Mouse (Mus musculus): ENCODE data around the gene Hexim2. TPM values are rescaled to one million over a fixed set of nuclear protein-coding genes. Genes with fewer than 3 reads are reported as not detected.

Hexim2 gene
- polyA plus RNA-seq, 3 experiments from 2014 or later, result 0.44 to 2.1 (median 2.0) TPM

- ATAC-seq, result no peak
Measured at GRCm38 (mm10) chr11:103174411-103174832, 42.2 kb downstream of the Hexim2 start.

- peak; percentile 92 for ATAC-seq
Measured at GRCm38 (mm10) chr11:103174891-103175391, 42.7 kb downstream of the Hexim2 start.

- ATAC-seq, result no peak
Measured at GRCm38 (mm10) chr11:103175688-103176442, 43.6 kb downstream of the Hexim2 start.

GRCm38 (mm10) chr11:103176510-103176909, 44.3 kb downstream of the Hexim2 start:
- ATAC-seq, result no peak

GRCm38 (mm10) chr11:103177216-103177615, 45.0 kb downstream of the Hexim2 start:
- no peak for ATAC-seq

- ATAC-seq, result no peak
Measured at GRCm38 (mm10) chr11:103177815-103178485, 45.7 kb downstream of the Hexim2 start.

GRCm38 (mm10) chr11:103178748-103179147, 46.5 kb downstream of the Hexim2 start:
- no peak for ATAC-seq

- ATAC-seq, result no peak
Measured at GRCm38 (mm10) chr11:103180426-103180825, 48.2 kb downstream of the Hexim2 start.

- no peak for ATAC-seq
Measured at GRCm38 (mm10) chr11:103181349-103181748, 49.1 kb downstream of the Hexim2 start.

GRCm38 (mm10) chr11:103181911-103182310, 49.7 kb downstream of the Hexim2 start:
- ATAC-seq, result no peak

- ATAC-seq, result no peak
Measured at GRCm38 (mm10) chr11:103184891-103185290, 52.7 kb downstream of the Hexim2 start.

Other genes with a start within 250 kb of the Hexim2 start
- not detected for gene Fam187a, start 247.3 kb upstream of the Hexim2 start, polyA plus RNA-seq (2017; shearing (Covaris generic))
- gene Gfap, start 231.5 kb upstream of the Hexim2 start, polyA plus RNA-seq (2017; shearing (Covaris generic)), result not detected
- 1 to 10 TPM in 1 of 3 experiments, under 1 TPM in 2; 0.56 to 8.2 (median 0.61) TPM for gene Kif18b, start 207.3 kb upstream of the Hexim2 start, polyA plus RNA-seq (2017; shearing (Covaris generic))
- not detected for gene C1ql1, start 185.7 kb upstream of the Hexim2 start, polyA plus RNA-seq (2017; shearing (Covaris generic))
- gene Nmt1, start 104.2 kb upstream of the Hexim2 start, polyA plus RNA-seq (2017; shearing (Covaris generic)), result 100 to 1,000 TPM in 2 of 3 experiments, 10 to 100 TPM in 1; 63.6 to 113 (median 106) TPM
- 10 to 100 TPM; 19.9 to 27.5 (median 25.4) TPM for gene Dcakd, start 104.1 kb upstream of the Hexim2 start, polyA plus RNA-seq (2017; shearing (Covaris generic))
- gene Plcd3, start 30.8 kb upstream of the Hexim2 start, polyA plus RNA-seq (2017; shearing (Covaris generic)), result not detected
- 10 to 100 TPM; 21.5 to 28.5 (median 25.4) TPM for gene Acbd4, start 30.7 kb upstream of the Hexim2 start, polyA plus RNA-seq (2017; shearing (Covaris generic))
- gene Hexim1, start 16.2 kb upstream of the Hexim2 start, polyA plus RNA-seq (2017; shearing (Covaris generic)), result 1 to 10 TPM; 3.0 to 3.7 (median 3.5) TPM
- gene Fmnl1, start 38.7 kb downstream of the Hexim2 start, polyA plus RNA-seq (2017; shearing (Covaris generic)), result 10 to 100 TPM; 52.9 to 64.4 (median 60.6) TPM
- not detected for gene 1700023F06Rik, start 76.1 kb downstream of the Hexim2 start, polyA plus RNA-seq (2017; shearing (Covaris generic))
- not detected for gene Spata32, start 86.0 kb downstream of the Hexim2 start, polyA plus RNA-seq (2017; shearing (Covaris generic))
- 10 to 100 TPM; 19.9 to 41.4 (median 31.4) TPM for gene Map3k14, start 135.0 kb downstream of the Hexim2 start, polyA plus RNA-seq (2017; shearing (Covaris generic))
- gene Arhgap27, start 231.3 kb downstream of the Hexim2 start, polyA plus RNA-seq (2017; shearing (Covaris generic)), result 10 to 100 TPM; 22.2 to 27.8 (median 25.8) TPM

Measured in inflammation-experienced regulatory T-cells, adult 6 months (primary cell).